Mouse (Mus musculus) midbrain, embryonic 13.5 days (tissue): ENCODE measurements at regions not wholly inside any gene's neighbourhood (a gene's known extent, or its start where the extent isn't known, plus 50 kb on each side); places are given as distances from the start of the nearest gene placed in this dataset.

ENCODE experiments used
- ATAC-seq: fragments of 200-750 bp; cut with Nextera tagmentation; 2 replicates; pipeline ENCODE4 v1.8.0; 2017; ENCODE audit warnings: mild to moderate bottlenecking, moderate TSS enrichment, moderate library complexity
- H3K27ac ChIP-seq: fragments of 300-500 bp; sonication (generic); 2 replicates; pipeline ENCODE4 v1.5.1; 2015; ENCODE audit warnings: inconsistent platforms, mild to moderate bottlenecking, moderate library complexity
- H3K27me3 ChIP-seq: fragments of 300-500 bp; sonication (generic); 2 replicates; pipeline ENCODE4 v1.6.1; 2015; ENCODE audit warnings: mild to moderate bottlenecking, inconsistent platforms
- H3K36me3 ChIP-seq: fragments of 300-500 bp; sonication (generic); 2 replicates; pipeline ENCODE4 v1.6.1; 2015; ENCODE audit warnings: mild to moderate bottlenecking, inconsistent platforms
- H3K4me1 ChIP-seq: fragments of 300-500 bp; sonication (generic); replicated peaks from 2 replicates; pipeline ENCODE4 v1.6.1; 2015; ENCODE audit warnings: inconsistent platforms
- H3K4me2 ChIP-seq: fragments of 300-500 bp; sonication (generic); replicated peaks from 2 replicates; pipeline ENCODE4 v1.6.1; 2015; ENCODE audit warnings: moderate library complexity, mild to moderate bottlenecking, inconsistent platforms
- H3K4me3 ChIP-seq: fragments of 300-500 bp; sonication (generic); replicated peaks from 2 replicates; pipeline ENCODE4 v1.5.1; 2015; ENCODE audit warnings: mild to moderate bottlenecking, inconsistent platforms
- H3K9ac ChIP-seq: fragments of 300-500 bp; sonication (generic); replicated peaks from 2 replicates; pipeline ENCODE4 v1.6.1; 2015; ENCODE audit warnings: mild to moderate bottlenecking, inconsistent platforms
- H3K9me3 ChIP-seq: fragments of 300-500 bp; sonication (generic); 2 replicates; pipeline ENCODE4 v1.6.1; 2016; ENCODE audit warnings: mild to moderate bottlenecking, inconsistent platforms
- WGBS: fragments of 180-500 bp; shearing (Covaris S2); methylation state at CpG from one replicate; pipeline ENCODE4 v1.1.7; 2015; 5-methylcytosine and 5-hydroxymethylcytosine counted together

- 0 out of 2 replicates have a peak, but pooled peaks cover 5% of the 10 kb centered on the region for H3K4me1 ChIP-seq
These were observed 114.0 kb downstream of the Zfp36l1 start for GRCm38 (mm10) chr12:79998788-79999187.

GRCm38 (mm10) chr12:79998339-79998738, 114.5 kb downstream of the Zfp36l1 start:
- no peak overlapping the region for H3K9ac ChIP-seq
- ATAC-seq, result no peak
- H3K4me1 ChIP-seq, result 0 out of 2 replicates have a peak, but pooled peaks cover 5% of the 10 kb centered on the region
- no peaks in the 10 kb centered on the region for H3K36me3 ChIP-seq
- H3K27me3 ChIP-seq, result no peaks in the 10 kb centered on the region
- H3K4me3 ChIP-seq, result no peak overlapping the region
- WGBS, result 92% methylated on average over 2 of the region's 2 CpGs
- H3K9me3 ChIP-seq, result no peaks in the 10 kb centered on the region
- H3K4me2 ChIP-seq, result no peak overlapping the region
- no peak overlapping the region for H3K27ac ChIP-seq

More at GRCm38 (mm10) chr12:79998788-79999187, 114.0 kb downstream of the Zfp36l1 start:
- H3K9me3 ChIP-seq, result no peaks in the 10 kb centered on the region
- 91% methylated on average over 5 of the region's 5 CpGs for WGBS
- no peak overlapping the region for H3K4me2 ChIP-seq
- H3K27me3 ChIP-seq, result no peaks in the 10 kb centered on the region
- no peak for ATAC-seq
- no peak overlapping the region for H3K9ac ChIP-seq
- H3K27ac ChIP-seq, result no peak overlapping the region
- H3K36me3 ChIP-seq, result no peaks in the 10 kb centered on the region
- no peak overlapping the region for H3K4me3 ChIP-seq

GRCm38 (mm10) chr12:79997201-79997600, 115.6 kb downstream of the Zfp36l1 start:
- Histone ChIP-seq H3K9ac (no peak overlapping the region), H3K27me3 (no peaks in the 10 kb centered on the region), H3K4me2 (no peak overlapping the region), H3K4me1 (0 out of 2 replicates have a peak, but pooled peaks cover 3% of the 10 kb centered on the region), H3K9me3 (no peaks in the 10 kb centered on the region), H3K36me3 (no peaks in the 10 kb centered on the region), H3K4me3 (no peak overlapping the region), H3K27ac (no peak overlapping the region)
- no peak for ATAC-seq
- 88% methylated on average over 4 of the region's 4 CpGs for WGBS

- no peaks in the 10 kb centered on the region for H3K27me3 ChIP-seq
- peaks cover 16% of the 10 kb centered on the region for H3K4me1 ChIP-seq
- H3K9ac ChIP-seq, result no peak overlapping the region
- H3K27ac ChIP-seq, result no peak overlapping the region
- H3K9me3 ChIP-seq, result no peaks in the 10 kb centered on the region
- no peak overlapping the region for H3K4me2 ChIP-seq
- no peak overlapping the region for H3K4me3 ChIP-seq
- H3K36me3 ChIP-seq, result no peaks in the 10 kb centered on the region
- no peak for ATAC-seq
- 94% methylated on average over 4 of the region's 4 CpGs for WGBS
These were observed 117.2 kb downstream of the Zfp36l1 start for GRCm38 (mm10) chr12:79995521-79996094.

GRCm38 (mm10) chr12:79993821-79994571, 118.8 kb downstream of the Zfp36l1 start:
- no peak for ATAC-seq
- H3K36me3 ChIP-seq, result no peaks in the 10 kb centered on the region
- 91% methylated on average over 5 of the region's 5 CpGs for WGBS
- no peak overlapping the region for H3K4me3 ChIP-seq
- no peak overlapping the region for H3K9ac ChIP-seq
- H3K27me3 ChIP-seq, result no peaks in the 10 kb centered on the region
- H3K4me2 ChIP-seq, result no peak overlapping the region
- H3K4me1 ChIP-seq, result peaks cover 31% of the 10 kb centered on the region
- H3K9me3 ChIP-seq, result no peaks in the 10 kb centered on the region
- H3K27ac ChIP-seq, result no peak overlapping the region

GRCm38 (mm10) chr12:79991279-79991678, 121.5 kb downstream of the Zfp36l1 start:
- Histone ChIP-seq H3K4me1 (peaks cover 38% of the 10 kb centered on the region), H3K9ac (no peak overlapping the region), H3K27me3 (no peaks in the 10 kb centered on the region), H3K4me2 (no peak overlapping the region), H3K9me3 (no peaks in the 10 kb centered on the region), H3K36me3 (no peaks in the 10 kb centered on the region), H3K4me3 (no peak overlapping the region), H3K27ac (peak overlapping the region; percentile 58; the same call in 1 of the 2 replicates)
- 33% methylated on average over 5 of the region's 5 CpGs for WGBS
- no peak for ATAC-seq

- H3K27ac ChIP-seq, result peak overlapping the region; percentile 58; the same call in 1 of the 2 replicates
- no peaks in the 10 kb centered on the region for H3K27me3 ChIP-seq
- 32% methylated on average over 4 of the region's 4 CpGs for WGBS
- H3K4me2 ChIP-seq, result no peak overlapping the region
- ATAC-seq, result peak; percentile 66; the same call in 1 of the 2 replicates
- H3K4me1 ChIP-seq, result peaks cover 41% of the 10 kb centered on the region
- H3K4me3 ChIP-seq, result no peak overlapping the region
- H3K9ac ChIP-seq, result no peak overlapping the region
- H3K9me3 ChIP-seq, result no peaks in the 10 kb centered on the region
- H3K36me3 ChIP-seq, result no peaks in the 10 kb centered on the region
These were observed 122.1 kb downstream of the Zfp36l1 start for GRCm38 (mm10) chr12:79990751-79991150.

- Histone ChIP-seq H3K4me2 (no peak overlapping the region), H3K4me3 (no peak overlapping the region), H3K9ac (no peak overlapping the region), H3K9me3 (no peaks in the 10 kb centered on the region), H3K27me3 (no peaks in the 10 kb centered on the region), H3K36me3 (no peaks in the 10 kb centered on the region), H3K27ac (peak overlapping the region; percentile 25; the same call in 1 of the 2 replicates), H3K4me1 (peaks cover 41% of the 10 kb centered on the region)
- ATAC-seq, result no peak
- 62% methylated on average over 9 of the region's 9 CpGs for WGBS
These were observed 123.2 kb downstream of the Zfp36l1 start for GRCm38 (mm10) chr12:79989582-79990110.

- Histone ChIP-seq H3K27me3 (no peaks in the 10 kb centered on the region), H3K4me1 (peaks cover 39% of the 10 kb centered on the region), H3K4me2 (no peak overlapping the region), H3K36me3 (no peaks in the 10 kb centered on the region), H3K4me3 (no peak overlapping the region), H3K9ac (no peak overlapping the region), H3K27ac (peak overlapping the region; percentile 25; the same call in 1 of the 2 replicates), H3K9me3 (no peaks in the 10 kb centered on the region)
- ATAC-seq, result no peak
- WGBS, result 86% methylated on average over 11 of the region's 11 CpGs
These were observed 124.1 kb downstream of the Zfp36l1 start for GRCm38 (mm10) chr12:79988401-79989358.

- Histone ChIP-seq H3K4me2 (no peak overlapping the region), H3K36me3 (no peaks in the 10 kb centered on the region), H3K27me3 (no peaks in the 10 kb centered on the region), H3K4me1 (peaks cover 34% of the 10 kb centered on the region), H3K27ac (peak overlapping the region; percentile 47), H3K4me3 (no peak overlapping the region), H3K9ac (no peak overlapping the region), H3K9me3 (no peaks in the 10 kb centered on the region)
- no peak for ATAC-seq
- WGBS, result 57% methylated on average over 9 of the region's 9 CpGs
These were observed 126.4 kb downstream of the Zfp36l1 start for GRCm38 (mm10) chr12:79986241-79986976.
